Mouse (Mus musculus) hindbrain, embryonic 10.5 days (tissue): ENCODE data around the gene Dok5. TPM values are rescaled to one million over a fixed set of nuclear protein-coding genes. Genes with fewer than 3 reads are reported as not detected.

Experiments
- polyA plus RNA-seq: library from polyadenylated mRNA; unstranded; fragments of >200 nt; fragmentation: Nextera tagmentation; extraction: Ambion mirVana; gene quantifications from 2 replicates; pipeline ENCODE4 v1.2.1, GENCODE M21; 2016

Gene Dok5
- polyA plus RNA-seq, 1 experiment from 2014 or later = 12.7 TPM

Other genes with a start within 250 kb of the Dok5 start
- 93.1 and 104 TPM in 2 replicates for gene Pfdn4, start 235.4 kb upstream of the Dok5 start, polyA plus RNA-seq
- 0.07 and 0.17 TPM in 2 replicates for gene Cyp24a1, start 234.7 kb upstream of the Dok5 start, polyA plus RNA-seq
- gene 4930470P17Rik, start 129.8 kb upstream of the Dok5 start, polyA plus RNA-seq = not detected in 2 replicates